Mouse (Mus musculus): ENCODE measurements around the gene Scgn. TPM values are rescaled to one million over a fixed set of nuclear protein-coding genes. Genes with fewer than 3 reads are reported as not detected.

Scgn gene
- not detected for polyA plus RNA-seq (2017; shearing (Covaris generic))

DNA sequence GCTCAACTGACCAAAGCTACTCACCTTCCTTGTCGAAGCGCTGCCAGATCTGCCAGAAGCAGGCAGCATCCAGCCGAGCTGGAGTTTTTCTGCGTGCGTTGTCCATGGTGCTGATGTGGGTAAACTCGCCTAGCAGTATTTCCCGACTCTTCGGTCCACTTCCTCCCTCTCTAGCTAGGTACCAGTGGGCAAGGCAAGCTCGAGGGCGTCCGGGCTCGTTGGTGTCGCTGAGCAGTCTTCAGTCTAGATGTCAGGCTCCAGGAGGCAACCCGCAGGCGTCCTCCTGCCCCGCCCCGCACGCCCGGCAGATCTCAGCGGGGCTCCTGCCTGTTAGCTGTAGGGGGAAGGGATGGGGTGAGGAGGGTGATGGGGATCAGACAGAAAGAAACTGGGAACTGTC, at the start of gene Scgn:
Scgn (minus strand) TSS at position 287 of the 400 bp plus-strand sequence.

DNA sequence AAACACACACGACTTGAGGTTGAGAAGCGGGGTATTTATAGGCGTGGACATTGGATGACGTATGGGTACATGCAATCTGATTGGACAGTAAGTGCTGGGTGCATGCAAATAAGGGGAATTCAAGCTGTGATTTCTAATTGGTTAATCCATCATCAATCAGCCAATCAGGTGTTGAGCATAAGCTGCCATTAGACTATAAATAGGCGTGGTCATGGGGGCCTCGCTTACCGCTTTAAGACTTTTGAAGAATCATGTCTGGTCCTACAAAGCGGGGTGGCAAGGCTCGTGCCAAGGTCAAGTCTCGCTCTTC, 56.8 kb downstream of the Scgn start, which contains the start of gene Hist1h2aa:
Hist1h2aa (plus strand) TSS at position 252 of the 310 bp plus-strand sequence.

DNA sequence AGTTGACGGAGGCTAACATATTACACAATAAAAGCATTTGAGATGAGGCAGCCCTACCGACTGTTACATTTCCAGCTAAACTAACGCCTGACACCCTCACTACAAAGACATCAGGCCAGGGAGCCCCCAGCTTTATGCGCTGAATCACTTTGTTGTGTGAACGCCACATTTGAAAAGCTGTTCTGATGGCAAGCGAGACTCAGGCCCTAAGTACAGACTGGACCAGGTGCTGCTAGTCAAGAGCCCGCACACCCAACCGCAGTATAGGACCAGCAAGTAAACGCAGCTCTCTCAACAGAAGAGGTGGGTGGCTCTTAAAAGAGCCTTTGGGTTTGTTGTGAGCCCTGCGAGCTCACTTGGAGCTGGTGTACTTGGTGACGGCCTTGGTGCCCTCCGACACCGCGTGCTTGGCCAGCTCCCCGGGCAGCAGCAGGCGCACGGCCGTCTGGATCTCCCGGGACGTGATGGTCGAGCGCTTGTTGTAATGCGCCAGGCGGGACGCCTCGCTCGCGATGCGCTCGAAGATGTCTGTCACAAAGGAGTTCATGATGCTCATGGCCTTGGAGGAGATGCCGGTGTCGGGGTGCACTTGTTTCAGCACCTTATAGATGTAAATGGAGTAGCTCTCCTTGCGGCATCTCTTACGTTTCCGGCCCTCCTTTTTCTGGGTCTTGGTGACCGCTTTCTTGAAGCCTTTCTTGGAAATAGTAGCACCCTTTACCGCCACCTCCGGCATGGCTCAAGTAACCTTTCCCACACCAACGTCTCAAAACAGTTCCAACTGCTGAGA, 57.4 kb downstream of the Scgn start, which contains the start of gene Hist1h2ba:
Hist1h2ba (minus strand) TSS at position 736 of the 790 bp plus-strand sequence.

GRCm38 (mm10) chr13:23914376-23915167, 76.4 kb downstream of the Scgn start, which contains the start of gene Slc17a4:
Slc17a4 (minus strand) TSS chr13:23915009.

Other genes starting within 250 kb of the Scgn start
- 0.50 TPM for gene Hist1h3c, start 245.6 kb downstream of the Scgn start, polyA plus RNA-seq (2017; shearing (Covaris generic))
- 2.5 TPM for gene Hist1h2bb, start 244.5 kb downstream of the Scgn start, polyA plus RNA-seq (2017; shearing (Covaris generic))
- 0.79 TPM for gene Hist1h2ab, start 240.1 kb downstream of the Scgn start, polyA plus RNA-seq (2017; shearing (Covaris generic))
- gene Hist1h3b, start 238.9 kb downstream of the Scgn start, polyA plus RNA-seq (2017; shearing (Covaris generic)) = not detected
- gene Hist1h4b, start 234.2 kb downstream of the Scgn start, polyA plus RNA-seq (2017; shearing (Covaris generic)) = 11.3 TPM
- not detected for gene Hist1h4a, start 230.0 kb downstream of the Scgn start, polyA plus RNA-seq (2017; shearing (Covaris generic))
- 1.9 TPM for gene Hist1h3a, start 228.8 kb downstream of the Scgn start, polyA plus RNA-seq (2017; shearing (Covaris generic))
- 0.95 TPM for gene Hist1h1a, start 227.5 kb downstream of the Scgn start, polyA plus RNA-seq (2017; shearing (Covaris generic))
- gene Trim38, start 221.3 kb downstream of the Scgn start, polyA plus RNA-seq (2017; shearing (Covaris generic)) = not detected
- not detected for gene Slc17a2, start 184.2 kb downstream of the Scgn start, polyA plus RNA-seq (2017; shearing (Covaris generic))
- gene Slc17a3, start 151.8 kb downstream of the Scgn start, polyA plus RNA-seq (2017; shearing (Covaris generic)) = not detected
- gene Slc17a1, start 123.5 kb downstream of the Scgn start, polyA plus RNA-seq (2017; shearing (Covaris generic)) = not detected
- gene Slc17a4, start 76.2 kb downstream of the Scgn start, polyA plus RNA-seq (2017; shearing (Covaris generic)) = not detected
- not detected for gene Hist1h2ba, start 57.1 kb downstream of the Scgn start, polyA plus RNA-seq (2017; shearing (Covaris generic))
- not detected for gene Hist1h2aa, start 56.8 kb downstream of the Scgn start, polyA plus RNA-seq (2017; shearing (Covaris generic))

All from inflammation-experienced regulatory T-cells, adult 16 weeks (primary cell).